8 mouse cellular contexts compared by ENCODE assay signal in the genomic region with DNA sequence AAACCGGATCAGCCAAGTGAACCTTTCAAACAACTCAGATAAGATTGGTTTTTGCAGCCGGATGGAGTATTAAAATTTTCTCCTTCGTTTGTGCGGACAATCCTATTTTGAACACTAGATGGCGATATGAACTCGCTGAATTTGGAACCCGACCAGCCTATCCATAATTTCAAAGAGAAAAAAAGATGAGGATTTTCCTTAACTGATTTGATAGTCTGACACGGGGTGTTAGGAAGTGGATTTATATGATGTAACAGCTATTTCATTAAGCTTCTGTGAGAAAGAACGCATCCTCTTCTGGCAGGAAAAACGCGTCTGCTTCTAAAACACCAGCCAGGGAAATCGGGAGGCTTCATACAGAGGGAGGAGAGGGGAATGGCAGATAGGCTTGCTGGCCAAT. TPM values are rescaled to one million over a fixed set of nuclear protein-coding genes. Genes with fewer than 3 reads are reported as not detected.
DNase-seq lines count a peak whose midpoint lies in the region; ATAC-seq and TF ChIP-seq lines count a peak whose summit lies in the region.

No protein-coding gene starts in this region.

- no peak overlapping the region for H3K9ac ChIP-seq in hindbrain, embryonic 15.5 days

- no peak overlapping the region for H3K27ac ChIP-seq in hindbrain, embryonic 15.5 days (replicated peaks)

- no peak for TF ChIP-seq POLR2A in lung, adult 2 months (IDR thresholded peaks at IDR 0.05; ENCODE audit: borderline replicate concordance, extremely low read depth, low read depth, low read length)

- peak; percentile 49; the same call in 1 of the 2 replicates for ATAC-seq in hindbrain, embryonic 15.5 days (ENCODE audit: low FRiP score, low read depth)

- peak; percentile 9; the same call in 1 of the 2 replicates for TF ChIP-seq CTCF in lung, adult 2 months (IDR thresholded peaks at IDR 0.05; ENCODE audit: insufficient read depth, low read length)

- DNase-seq in adrenal gland, postnatal 10 days, result peak; percentile 26
- DNase-seq in adrenal gland, postnatal 36 days, result no peak
- no peak for DNase-seq in lung, adult 2 months
- no peak for DNase-seq in lung, adult 18-20 months
- peak; percentile 77 for DNase-seq in embryo, embryonic 10.5 days (ENCODE audit: low spot score)
- DNase-seq in urinary bladder, postnatal 4 days (ENCODE audit: low spot score in 2 of 2), result no peak

- no peak overlapping the region for H3K4me3 ChIP-seq in lung, adult 2 months (replicated peaks; ENCODE audit: extremely low read depth, low read depth, low read length)
- peak overlapping the region; percentile 20; the same call in 1 of the 2 replicates for H3K4me3 ChIP-seq in hindbrain, embryonic 15.5 days
- peak overlapping the region; percentile 59 for H3K4me3 ChIP-seq in megakaryocyte, embryonic 14.5 days (replicated peaks)

- WGBS in lung, adult 2 months, result 12% methylated on average over 12 of the region's 12 CpGs
- 13% methylated on average over 12 of the region's 12 CpGs for WGBS in hindbrain, embryonic 15.5 days

- no peaks in the 10 kb centered on the region for H3K36me3 ChIP-seq in hindbrain, embryonic 15.5 days
- no peaks in the 10 kb centered on the region for H3K36me3 ChIP-seq in megakaryocyte, embryonic 14.5 days (replicated peaks; ENCODE audit: low read length)

- H3K4me1 ChIP-seq in lung, adult 2 months (ENCODE audit: control insufficient read depth, insufficient read depth, low read length), result peaks cover 2% of the 10 kb centered on the region
- peaks cover 13% of the 10 kb centered on the region for H3K4me1 ChIP-seq in hindbrain, embryonic 15.5 days (replicated peaks)
- H3K4me1 ChIP-seq in megakaryocyte, embryonic 14.5 days, result peaks cover 13% of the 10 kb centered on the region

- H3K9me3 ChIP-seq in hindbrain, embryonic 15.5 days, result no peaks in the 10 kb centered on the region
- no peaks in the 10 kb centered on the region for H3K9me3 ChIP-seq in megakaryocyte, embryonic 14.5 days

- peak overlapping the region; percentile 50 for H3K4me2 ChIP-seq in hindbrain, embryonic 15.5 days

- peaks cover 6% of the 10 kb centered on the region; the same call in 1 of the 2 replicates for H3K27me3 ChIP-seq in hindbrain, embryonic 15.5 days
- peaks cover 2% of the 10 kb centered on the region for H3K27me3 ChIP-seq in megakaryocyte, embryonic 14.5 days (replicated peaks)

RNA-seq across cellular contexts. Expression of a gene that starts 54.8 kb away (rescaled TPM):
- not detected for total RNA-seq in adrenal gland, postnatal 10 days (2021)
- total RNA-seq in adrenal gland, postnatal 36 days (2021), result not detected
- not detected in 2 replicates for polyA plus RNA-seq in lung, adult 2 months (2012; rRNA removed)
- not detected in 2 replicates for polyA plus RNA-seq in hindbrain, embryonic 15.5 days (2015; fragmentation: Nextera tagmentation; extraction: Ambion mirVana)
- polyA plus RNA-seq in megakaryocyte, embryonic 14.5 days (2012; ENCODE audit: insufficient read depth, low replicate concordance), result not detected in 2 replicates

Comparison
In these comparisons a context has a peak if more than half of its experiments do, and no peak if none do; other contexts are left out.
1. DNase-seq: peak in adrenal gland, postnatal 10 days (single experiment) and embryo, embryonic 10.5 days (single experiment); none in adrenal gland, postnatal 36 days (0 of 2), lung, adult 2 months (single experiment), lung, adult 18-20 months (0 of 2) and urinary bladder, postnatal 4 days (0 of 2).